Mouse (Mus musculus): ENCODE data around the gene Hs1bp3. TPM values are rescaled to one million over a fixed set of nuclear protein-coding genes. Genes with fewer than 3 reads are reported as not detected.

The Hs1bp3 gene
- total RNA-seq, 2 experiments from 2014 or later, result 11.8 to 12.7 TPM

DNA sequence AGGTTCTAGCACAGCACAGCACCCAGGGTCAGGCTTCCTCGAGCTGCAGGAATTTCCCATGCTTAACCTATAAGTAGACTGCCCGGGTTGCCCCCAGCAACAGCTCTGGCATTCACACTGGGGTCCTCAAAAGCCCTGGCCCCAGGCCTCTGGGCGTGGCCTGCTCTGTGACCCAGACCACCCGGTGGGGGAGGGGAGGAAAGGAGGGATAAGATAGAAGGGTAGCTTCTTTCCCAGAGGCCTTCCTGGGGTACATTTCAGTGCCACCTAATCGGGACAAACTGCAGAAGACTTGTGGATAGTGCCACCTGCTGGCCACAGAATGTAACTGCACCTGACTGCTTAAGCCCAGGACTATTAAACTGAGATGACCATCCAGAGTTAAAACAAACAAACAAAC, 6.8 kb upstream of the Hs1bp3 start:
- peak; percentile 61 to 73 for DNase-seq (ENCODE audit: extremely low spot score in 1 of 2, low spot score in 2 of 2)
- peak; percentile 96 for TF ChIP-seq CTCF (IDR thresholded peaks at IDR 0.05)
- no peak overlapping the region for H3K4me3 ChIP-seq
- no peak overlapping the region for H3K27ac ChIP-seq
- intact Hi-C loops (cut with DNase I), result loop anchor here (1.0 kb wide), 2 partner anchors 247 to 315 kb away; no protein-coding TSS in a partner anchor

GRCm38 (mm10) chr12:8306910-8307309, 6.3 kb upstream of the Hs1bp3 start:
- intact Hi-C loops (cut with DNase I), result loop anchor here (1.0 kb wide), 2 partner anchors 248 to 316 kb away; no protein-coding TSS in a partner anchor
- no peak for TF ChIP-seq CTCF (IDR thresholded peaks at IDR 0.05)

DNA sequence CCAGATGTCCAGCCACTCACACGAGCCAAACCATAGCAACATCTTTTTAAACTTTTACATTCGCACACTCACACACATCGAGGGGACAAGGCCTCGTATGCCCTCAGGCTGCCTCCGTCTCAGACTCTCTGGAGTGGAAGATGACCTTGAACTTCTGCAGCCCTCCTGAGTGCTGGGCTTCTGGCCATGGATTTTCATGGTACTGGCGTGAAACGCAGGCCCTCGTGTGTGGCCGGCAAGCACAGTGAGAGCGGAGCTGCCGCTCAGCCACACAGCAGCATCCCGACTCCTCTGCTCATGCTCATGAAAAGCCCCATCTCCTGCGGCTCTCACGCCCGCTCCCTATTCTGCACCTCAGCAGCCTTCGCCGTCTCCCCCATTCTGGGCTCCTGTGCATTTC, 2.2 kb upstream of the Hs1bp3 start:
- intact Hi-C loops (cut with DNase I), result no loop called here
- no peak for TF ChIP-seq CTCF (IDR thresholded peaks at IDR 0.05)
- Histone ChIP-seq H3K27ac (no peak overlapping the region), H3K4me3 (no peak overlapping the region)
- no peak for DNase-seq (ENCODE audit: extremely low spot score in 1 of 2, low spot score in 2 of 2)

More at GRCm38 (mm10) chr12:8306910-8307309, 6.3 kb upstream of the Hs1bp3 start:
- no peak for DNase-seq (ENCODE audit: extremely low spot score in 1 of 2, low spot score in 2 of 2)
- H3K27ac ChIP-seq, result no peak overlapping the region
- H3K4me3 ChIP-seq, result no peak overlapping the region

DNA sequence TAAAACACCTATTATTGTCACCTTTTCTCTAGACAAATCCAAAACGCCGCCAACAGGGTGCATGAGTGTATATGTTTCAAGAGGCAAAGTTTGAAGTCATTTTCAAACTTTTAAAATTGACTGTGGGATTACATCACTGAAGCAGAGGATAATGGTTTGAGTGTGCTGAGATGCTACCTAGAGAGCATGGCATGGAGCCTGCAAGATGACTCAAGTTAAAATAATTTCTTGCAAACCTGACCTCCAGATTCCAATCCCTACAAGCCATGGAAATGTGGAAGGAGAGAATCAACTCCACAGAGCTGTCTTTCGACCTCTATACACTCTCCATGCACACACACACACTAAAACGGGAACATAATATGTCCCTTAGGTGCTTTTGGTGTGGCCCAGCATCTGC, 966 bp upstream of the Hs1bp3 start:
- H3K27ac ChIP-seq, result no peak overlapping the region
- intact Hi-C loops (cut with DNase I), result no loop called here
- no peak for DNase-seq (ENCODE audit: extremely low spot score in 1 of 2, low spot score in 2 of 2)
- no peak for TF ChIP-seq CTCF (IDR thresholded peaks at IDR 0.05)
- no peak overlapping the region for H3K4me3 ChIP-seq

DNA sequence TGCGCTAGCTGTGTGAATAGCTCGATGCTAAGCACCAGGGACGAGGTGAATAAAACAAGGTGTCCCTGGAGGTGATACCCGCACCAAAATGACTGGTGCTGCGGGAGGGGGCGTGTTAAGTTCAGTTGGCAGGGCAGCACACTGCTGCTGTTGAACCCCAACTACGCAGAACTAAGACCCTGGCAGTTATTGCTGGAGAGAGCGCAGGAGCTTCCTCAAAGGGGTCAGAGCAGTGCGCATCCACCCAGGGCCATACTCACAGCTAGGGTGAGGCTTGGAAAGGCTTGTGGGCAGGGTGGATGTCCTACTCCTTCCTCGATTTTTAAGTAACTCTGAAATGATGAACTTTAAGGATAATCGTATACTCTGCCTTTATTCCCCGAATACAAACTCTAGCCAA, 541 bp downstream of the Hs1bp3 start:
- intact Hi-C loops (cut with DNase I), result no loop called here
- Histone ChIP-seq H3K27ac (peak overlapping the region; percentile 87), H3K4me3 (peak overlapping the region; percentile 66)
- DNase-seq (ENCODE audit: extremely low spot score in 1 of 2, low spot score in 2 of 2), result no peak
- no peak for TF ChIP-seq CTCF (IDR thresholded peaks at IDR 0.05)

- intact Hi-C loops (cut with DNase I), result no loop called here
- DNase-seq (ENCODE audit: extremely low spot score in 1 of 2, low spot score in 2 of 2), result no peak
- H3K4me3 ChIP-seq, result no peak overlapping the region
- TF ChIP-seq CTCF (IDR thresholded peaks at IDR 0.05), result peak; percentile 39
- no peak overlapping the region for H3K27ac ChIP-seq
Measured at GRCm38 (mm10) chr12:8316541-8316940, 3.3 kb downstream of the Hs1bp3 start.

- peak; percentile 82 to 92 for DNase-seq (ENCODE audit: extremely low spot score in 1 of 2, low spot score in 2 of 2)
- TF ChIP-seq CTCF (IDR thresholded peaks at IDR 0.05), result peak; percentile 98
- H3K4me3 ChIP-seq, result no peak overlapping the region
- no peak overlapping the region for H3K27ac ChIP-seq
- intact Hi-C loops (cut with DNase I), result loop anchor here (1.0 to 10.0 kb wide), 5 partner anchors 182 to 705 kb away; partner anchors contain the start of genes Pum2 and Ttc32
Measured at GRCm38 (mm10) chr12:8320084-8320713, 7.0 kb downstream of the Hs1bp3 start.

DNA sequence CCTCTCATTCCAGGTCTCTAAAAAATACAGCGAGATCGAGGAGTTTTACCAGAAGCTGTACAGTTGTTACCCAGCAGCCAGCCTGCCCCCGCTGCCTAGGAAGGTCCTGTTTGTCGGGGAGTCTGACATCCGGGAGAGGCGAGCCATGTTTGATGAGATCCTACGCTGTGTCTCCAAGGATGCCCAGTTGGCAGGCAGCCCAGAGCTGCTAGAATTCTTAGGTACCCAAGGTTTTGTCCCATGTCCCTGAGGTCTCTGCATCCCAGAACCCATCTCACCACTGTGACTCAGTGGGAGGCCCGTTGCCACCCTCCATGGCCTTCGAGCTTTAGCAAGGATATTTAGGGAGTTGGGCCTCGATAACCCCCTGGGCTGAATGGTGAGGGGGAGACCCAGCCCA, 8.3 kb downstream of the Hs1bp3 start:
- Histone ChIP-seq H3K27ac (no peak overlapping the region), H3K4me3 (no peak overlapping the region)
- DNase-seq (ENCODE audit: extremely low spot score in 1 of 2, low spot score in 2 of 2), result no peak
- no peak for TF ChIP-seq CTCF (IDR thresholded peaks at IDR 0.05)
- intact Hi-C loops (cut with DNase I), result loop anchor here (2.0 to 10.0 kb wide), 4 partner anchors 225 to 703 kb away; partner anchors contain the start of genes Pum2 and Ttc32

DNA sequence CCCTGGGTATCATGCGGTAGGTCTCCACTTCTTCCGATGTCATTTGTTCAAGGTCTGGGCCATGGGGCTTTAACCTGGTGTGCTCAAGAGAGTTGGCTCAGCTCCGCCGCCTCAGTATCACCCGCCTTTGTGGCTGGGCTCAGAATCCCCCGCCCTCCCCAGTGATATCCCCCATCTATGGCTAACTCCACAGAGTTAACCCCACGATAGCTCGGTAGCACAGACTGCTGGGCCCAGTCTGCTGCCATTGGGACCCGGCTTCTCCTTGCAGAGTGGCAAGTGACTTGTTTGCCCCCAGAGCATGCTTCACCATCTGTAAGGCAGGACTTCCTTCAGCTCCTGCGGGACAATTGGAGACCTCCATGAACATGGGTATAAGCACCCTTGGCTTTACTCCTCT, 10.9 kb downstream of the Hs1bp3 start:
- Histone ChIP-seq H3K27ac (peak overlapping the region; percentile 80), H3K4me3 (no peak overlapping the region)
- intact Hi-C loops (cut with DNase I), result loop anchor here (10.0 kb wide), 3 partner anchors 311 to 701 kb away; partner anchors contain the start of genes Pum2 and Ttc32
- no peak for DNase-seq (ENCODE audit: extremely low spot score in 1 of 2, low spot score in 2 of 2)
- no peak for TF ChIP-seq CTCF (IDR thresholded peaks at IDR 0.05)

DNA sequence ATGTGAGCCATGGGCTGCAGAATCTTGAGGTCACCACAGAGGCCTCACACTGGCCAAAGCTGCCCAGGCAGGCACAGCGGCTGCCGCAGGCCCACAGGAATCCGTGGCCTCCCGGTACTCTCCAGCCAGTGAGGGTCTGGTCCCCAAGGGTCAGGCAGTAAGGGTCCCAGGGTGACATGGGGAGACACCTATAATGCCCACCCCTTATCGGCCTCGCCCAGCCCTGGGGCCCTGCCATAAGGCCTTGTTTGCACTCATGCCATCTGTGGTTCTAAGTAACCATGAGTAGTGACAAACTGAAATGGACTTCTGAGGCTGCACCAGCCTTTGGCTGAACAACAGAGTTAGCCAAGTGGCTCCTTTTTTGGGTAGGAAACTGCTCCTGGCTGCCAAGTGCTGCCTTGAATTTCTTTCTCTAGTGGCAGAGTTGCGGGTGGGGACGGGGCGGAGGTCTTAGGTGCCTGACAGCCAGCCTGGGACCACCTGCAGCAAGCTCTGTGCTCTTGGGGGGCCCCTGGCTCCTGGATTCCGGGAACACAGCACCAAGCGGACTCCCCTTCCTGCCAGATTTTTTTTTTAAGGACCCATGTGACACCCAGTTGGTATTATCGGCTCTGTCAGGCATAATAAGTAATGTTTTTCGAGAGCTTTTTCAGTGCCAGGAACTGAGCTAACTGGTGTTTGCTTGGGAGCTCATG, 12.2 kb downstream of the Hs1bp3 start:
- no peak for TF ChIP-seq CTCF (IDR thresholded peaks at IDR 0.05)
- intact Hi-C loops (cut with DNase I), result loop anchor here (10.0 kb wide), 3 partner anchors 309 to 699 kb away; partner anchors contain the start of genes Pum2 and Ttc32
- no peak for DNase-seq (ENCODE audit: extremely low spot score in 1 of 2, low spot score in 2 of 2)
- Histone ChIP-seq H3K27ac (peak overlapping the region; percentile 80), H3K4me3 (no peak overlapping the region)

GRCm38 (mm10) chr12:8325943-8326522, 12.8 kb downstream of the Hs1bp3 start:
- Histone ChIP-seq H3K4me3 (no peak overlapping the region), H3K27ac (peak overlapping the region; percentile 80)
- intact Hi-C loops (cut with DNase I), result loop anchor here (2.0 to 10.0 kb wide), 5 partner anchors 19 to 699 kb away; partner anchors contain the start of genes Pum2 and Ttc32
- peak in 1 of 2 experiments; percentile 48 for DNase-seq (ENCODE audit: extremely low spot score in 1 of 2, low spot score in 2 of 2)
- peak; percentile 27 for TF ChIP-seq CTCF (IDR thresholded peaks at IDR 0.05)

All from left cerebral cortex, adult 2 months (tissue).